Mouse (Mus musculus) hindbrain, embryonic 16.5 days (tissue): ENCODE data around the gene Tmem246. TPM values are rescaled to one million over a fixed set of nuclear protein-coding genes. Genes with fewer than 3 reads are reported as not detected.
"Not testable (repeated sequence)": the region's sequence is repeated elsewhere in the genome, so short reads cannot be mapped to it uniquely, and the experiment has no call there.

Experiments
- ATAC-seq: fragments of 200-750 bp; cut with Nextera tagmentation; 2 replicates; pipeline ENCODE4 v1.8.0; 2017; ENCODE audit warnings: moderate TSS enrichment, moderate library complexity
- H3K27ac ChIP-seq: fragments of 300-500 bp; sonication (generic); 2 replicates; pipeline ENCODE4 v1.5.1; 2014; ENCODE audit warnings: low read depth, mild to moderate bottlenecking, control low read depth, low read length, moderate library complexity
- H3K27me3 ChIP-seq: fragments of 300-500 bp; sonication (generic); replicated peaks from 2 replicates; pipeline ENCODE4 v1.6.1; 2014; ENCODE audit warnings: low read length; ENCODE audit not compliant: control insufficient read depth, insufficient read depth
- H3K36me3 ChIP-seq: fragments of 300-500 bp; sonication (generic); 2 replicates; pipeline ENCODE4 v1.6.1; 2014; ENCODE audit warnings: mild to moderate bottlenecking, low read length, moderate library complexity, mixed read lengths; ENCODE audit not compliant: control insufficient read depth, insufficient read depth
- H3K4me1 ChIP-seq: fragments of 300-500 bp; sonication (generic); 2 replicates; pipeline ENCODE4 v1.6.1; 2014; ENCODE audit warnings: low read depth, low read length; ENCODE audit not compliant: control insufficient read depth, insufficient read depth
- H3K4me2 ChIP-seq: fragments of 300-500 bp; sonication (generic); 2 replicates; pipeline ENCODE4 v1.6.1; 2014; ENCODE audit warnings: mild to moderate bottlenecking, low read length, control low read depth, moderate library complexity
- H3K4me3 ChIP-seq: fragments of 300-500 bp; sonication (generic); 2 replicates; pipeline ENCODE4 v1.5.1; 2014; ENCODE audit warnings: mild to moderate bottlenecking, low read length, control low read depth, moderate library complexity
- H3K9ac ChIP-seq: fragments of 300-500 bp; sonication (generic); 2 replicates; pipeline ENCODE4 v1.6.1; 2014; ENCODE audit warnings: low read depth, mild to moderate bottlenecking, control low read depth, low read length, moderate library complexity
- H3K9me3 ChIP-seq: fragments of 300-500 bp; sonication (generic); 2 replicates; pipeline ENCODE4 v1.6.1; 2014; ENCODE audit warnings: mild to moderate bottlenecking, low read length, moderate library complexity; ENCODE audit not compliant: control insufficient read depth
- WGBS: fragments of 180-500 bp; shearing (Covaris S2); extraction: QIAGEN DNeasy Blood & Tissue Kit; methylation state at CpG from one replicate; pipeline ENCODE4 v1.1.7; 2014; 5-methylcytosine and 5-hydroxymethylcytosine counted together
- polyA plus RNA-seq: library from polyadenylated mRNA; unstranded; fragments of >200 nt; fragmentation: Nextera tagmentation; extraction: Ambion mirVana; gene quantifications from 2 replicates; pipeline ENCODE4 v1.2.1, GENCODE M21; 2015

Tmem246 gene
- 142 and 156 TPM in 2 replicates for polyA plus RNA-seq

GRCm38 (mm10) chr4:49597183-49598100 lies at the start of gene Tmem246:
Tmem246 (minus strand) TSS chr4:49597876.
- under 1% methylated on average over 59 of the region's 77 CpGs for WGBS
- H3K27ac ChIP-seq, result peak within 1 kb of the TSS; percentile 90
- H3K4me2 ChIP-seq, result peak within 1 kb of the TSS; percentile 74
- H3K27me3 ChIP-seq, result no peaks in the 10 kb centered on the region
- no peaks in the 10 kb centered on the region for H3K36me3 ChIP-seq
- H3K4me1 ChIP-seq, result peaks cover 5% of the 10 kb centered on the region
- H3K9ac ChIP-seq, result peak within 1 kb of the TSS; percentile 91
- peak; percentile 95 for ATAC-seq
- no peaks in the 10 kb centered on the region for H3K9me3 ChIP-seq
- H3K4me3 ChIP-seq, result peak within 1 kb of the TSS; percentile 79

DNA sequence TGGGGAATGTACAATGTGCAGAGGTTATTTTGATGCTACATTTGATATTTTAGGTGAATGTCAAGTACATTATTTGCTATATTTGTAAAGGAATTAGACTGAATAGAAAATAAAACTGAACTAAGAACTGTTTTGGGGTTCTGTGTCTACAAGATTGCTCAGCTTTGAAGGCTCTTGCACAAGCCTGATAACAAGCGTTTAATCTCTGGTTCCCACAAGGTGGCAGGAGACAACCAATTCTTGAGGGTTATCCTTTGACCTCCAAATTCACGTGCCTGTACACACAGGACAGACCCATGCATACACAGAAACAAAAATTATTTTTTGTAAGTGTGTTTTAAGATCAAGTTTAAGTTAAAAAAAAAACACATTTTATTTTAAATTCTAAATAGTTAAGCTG lies 42.2 kb upstream of the Tmem246 start:
- no peak overlapping the region for H3K9ac ChIP-seq
- no peaks in the 10 kb centered on the region for H3K4me1 ChIP-seq
- H3K4me2 ChIP-seq, result no peak overlapping the region
- H3K9me3 ChIP-seq, result no peaks in the 10 kb centered on the region
- peaks cover 24% of the 10 kb centered on the region for H3K36me3 ChIP-seq
- H3K27me3 ChIP-seq, result no peaks in the 10 kb centered on the region
- H3K4me3 ChIP-seq, result no peak overlapping the region
- ATAC-seq, result no peak
- WGBS, result 65% methylated on average over 2 of the region's 2 CpGs
- no peak overlapping the region for H3K27ac ChIP-seq

- peaks cover 12% of the 10 kb centered on the region for H3K36me3 ChIP-seq
- H3K4me2 ChIP-seq, result no peak overlapping the region
- WGBS, result 89% methylated on average over 11 of the region's 11 CpGs
- no peak overlapping the region for H3K4me3 ChIP-seq
- no peaks in the 10 kb centered on the region for H3K9me3 ChIP-seq
- no peak overlapping the region for H3K27ac ChIP-seq
- H3K27me3 ChIP-seq, result no peaks in the 10 kb centered on the region
- ATAC-seq, result no peak
- H3K9ac ChIP-seq, result no peak overlapping the region
- H3K4me1 ChIP-seq, result peaks cover 15% of the 10 kb centered on the region
Observed at GRCm38 (mm10) chr4:49637821-49638220, 40.1 kb upstream of the Tmem246 start.

DNA sequence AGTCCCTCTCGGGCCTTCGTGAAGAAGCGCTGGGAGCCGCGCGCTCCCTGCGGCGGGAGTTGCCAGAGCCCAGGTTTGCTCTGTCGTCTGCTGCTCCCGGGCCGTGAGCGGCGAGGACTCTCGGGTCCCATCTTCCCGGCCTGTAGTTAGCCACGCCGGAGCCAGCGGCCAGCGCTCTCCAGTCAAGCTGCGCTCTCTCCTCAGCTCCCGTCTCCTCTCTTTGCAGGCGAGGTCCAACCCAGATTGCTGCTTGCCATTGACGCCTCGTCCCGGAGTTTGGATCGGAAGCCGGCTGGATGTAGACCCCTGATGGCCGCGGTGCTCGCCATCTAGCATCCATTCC lies 34.4 kb upstream of the Tmem246 start:
- Histone ChIP-seq H3K9me3 (no peaks in the 10 kb centered on the region), H3K36me3 (peaks cover 3% of the 10 kb centered on the region; the same call in 1 of the 2 replicates), H3K4me3 (peak overlapping the region; percentile 71), H3K4me1 (peaks cover 17% of the 10 kb centered on the region), H3K9ac (peak overlapping the region; percentile 69), H3K27ac (peak overlapping the region; percentile 80), H3K4me2 (peak overlapping the region; percentile 82), H3K27me3 (no peaks in the 10 kb centered on the region)
- ATAC-seq, result peak; percentile 82
- under 1% methylated on average over 30 of the region's 30 CpGs for WGBS

DNA sequence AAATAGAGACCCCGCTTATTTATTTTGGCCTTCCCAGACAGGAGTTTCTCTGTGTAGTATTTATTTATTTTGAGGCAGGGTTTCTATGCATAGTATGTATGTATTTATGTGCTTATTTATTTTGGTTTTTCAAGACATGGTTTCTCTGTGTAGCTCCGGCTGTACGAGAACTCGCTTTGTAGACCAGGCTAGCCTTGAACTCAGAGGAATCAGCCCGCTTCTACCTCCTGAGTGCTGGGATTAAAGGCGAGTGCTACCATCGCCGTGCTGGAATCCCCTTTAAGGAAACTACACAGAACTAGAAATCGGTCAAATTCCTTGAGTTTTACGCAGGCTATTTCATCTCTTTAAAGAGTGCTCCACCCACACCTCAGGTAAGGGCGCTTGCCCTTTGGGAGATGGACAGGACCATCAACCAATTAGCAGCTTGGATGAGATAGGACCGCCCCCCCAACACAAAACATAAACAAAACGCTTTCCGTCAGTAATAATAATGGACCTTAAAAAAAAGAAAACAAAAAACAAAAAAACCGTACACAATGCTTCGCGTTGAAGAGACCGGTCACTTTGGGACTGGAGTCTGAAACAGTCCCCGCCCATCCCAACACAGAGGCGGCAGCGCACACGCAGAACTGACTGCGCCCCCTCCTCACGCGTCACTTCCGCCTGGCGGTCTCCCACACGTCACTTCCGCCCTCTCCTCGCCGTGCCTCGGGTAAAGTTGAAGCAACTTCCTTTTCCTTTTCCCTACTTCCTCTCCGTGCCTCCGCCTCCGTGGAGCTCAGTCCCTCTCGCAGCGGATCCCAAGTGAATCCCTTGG lies 33.9 kb upstream of the Tmem246 start, which contains the start of gene Rnf20:
Rnf20 (plus strand) TSS at position 688 of the 820 bp plus-strand sequence.
- H3K4me1 ChIP-seq, result peaks cover 17% of the 10 kb centered on the region
- H3K9me3 ChIP-seq, result no peaks in the 10 kb centered on the region
- peaks cover 3% of the 10 kb centered on the region; the same call in 1 of the 2 replicates for H3K36me3 ChIP-seq
- peak within 1 kb of the TSS; percentile 82 for H3K4me2 ChIP-seq
- 4% methylated on average over 37 of the region's 37 CpGs for whole genome bisulfite sequencing
- peak; percentile 97 for ATAC-seq
- H3K9ac ChIP-seq, result peak within 1 kb of the TSS; percentile 69
- H3K4me3 ChIP-seq, result peak within 1 kb of the TSS; percentile 71
- peak within 1 kb of the TSS; percentile 80 for H3K27ac ChIP-seq
- no peaks in the 10 kb centered on the region for H3K27me3 ChIP-seq

GRCm38 (mm10) chr4:49628941-49629340 lies 31.3 kb upstream of the Tmem246 start:
- Histone ChIP-seq H3K4me2 (no peak overlapping the region), H3K4me1 (peaks cover 11% of the 10 kb centered on the region), H3K27ac (no peak overlapping the region), H3K27me3 (no peaks in the 10 kb centered on the region), H3K36me3 (no peaks in the 10 kb centered on the region), H3K9me3 (no peaks in the 10 kb centered on the region), H3K4me3 (no peak overlapping the region), H3K9ac (no peak overlapping the region)
- ATAC-seq, result no peak
- WGBS, result 81% methylated on average over 5 of the region's 5 CpGs

DNA sequence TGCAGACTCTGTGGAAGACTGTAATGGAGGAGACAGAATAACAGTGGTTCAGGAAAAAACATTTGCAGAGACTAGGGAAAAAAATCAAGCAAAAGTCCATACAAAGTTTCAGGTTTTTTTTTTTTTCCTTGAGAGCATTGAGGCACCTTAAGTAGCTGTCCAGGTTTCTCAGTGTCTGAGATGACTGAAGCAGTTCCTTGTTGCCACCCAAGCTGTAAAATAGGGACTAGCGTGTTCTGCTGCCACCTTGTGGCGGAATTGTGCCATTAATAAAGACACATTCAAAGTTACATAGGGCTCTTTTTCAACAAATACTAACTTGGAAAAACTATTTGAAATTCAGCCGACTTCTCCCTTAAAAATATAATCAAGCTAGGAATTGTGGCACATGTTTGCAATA lies 29.3 kb upstream of the Tmem246 start:
- H3K27ac ChIP-seq, result no peak overlapping the region
- H3K4me1 ChIP-seq, result no peaks in the 10 kb centered on the region
- no peaks in the 10 kb centered on the region for H3K9me3 ChIP-seq
- H3K9ac ChIP-seq, result no peak overlapping the region
- 1% methylated on average over 3 of the region's 3 CpGs for WGBS
- no peak overlapping the region for H3K4me3 ChIP-seq
- H3K4me2 ChIP-seq, result no peak overlapping the region
- H3K27me3 ChIP-seq, result no peaks in the 10 kb centered on the region
- no peak for ATAC-seq
- H3K36me3 ChIP-seq, result no peaks in the 10 kb centered on the region

DNA sequence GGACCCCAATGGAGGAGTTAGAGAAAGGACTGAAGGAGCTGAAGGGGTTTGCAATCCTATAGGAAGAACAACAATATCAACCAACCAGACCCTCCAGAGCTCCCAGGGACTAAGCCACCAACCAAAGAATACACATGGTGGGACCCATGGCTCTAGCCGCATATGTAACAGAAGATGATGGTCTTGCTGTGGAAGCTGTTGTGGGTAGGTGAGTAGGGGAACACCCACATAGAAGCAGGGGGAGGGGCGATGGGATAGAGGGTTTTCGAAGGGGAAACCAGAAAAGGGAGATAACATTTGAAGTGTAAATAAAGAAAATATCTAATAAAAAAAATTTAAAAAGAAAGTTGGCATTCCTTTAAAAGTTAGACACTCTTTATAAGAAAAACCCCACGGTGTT lies 27.3 kb upstream of the Tmem246 start:
- not testable (repeated sequence) for H3K9me3 ChIP-seq, H3K9ac ChIP-seq, H3K27ac ChIP-seq, ATAC-seq, H3K4me2 ChIP-seq, H3K27me3 ChIP-seq, H3K36me3 ChIP-seq, H3K4me3 ChIP-seq, H3K4me1 ChIP-seq
- WGBS, result 91% methylated on average over 4 of the region's 4 CpGs

- Histone ChIP-seq H3K4me1 (no peaks in the 10 kb centered on the region), H3K36me3 (no peaks in the 10 kb centered on the region), H3K27me3 (no peaks in the 10 kb centered on the region), H3K4me2 (no peak overlapping the region), H3K27ac (no peak overlapping the region), H3K9ac (no peak overlapping the region), H3K9me3 (no peaks in the 10 kb centered on the region), H3K4me3 (no peak overlapping the region)
- ATAC-seq, result no peak
- WGBS, result 87% methylated on average over 4 of the region's 4 CpGs
Observed at GRCm38 (mm10) chr4:49623916-49624315, 26.2 kb upstream of the Tmem246 start.
